Mouse (Mus musculus): ENCODE data around the gene Acp7. TPM values are rescaled to one million over a fixed set of nuclear protein-coding genes. Genes with fewer than 3 reads are reported as not detected.

Acp7 gene
- polyA plus RNA-seq, 1 experiment: 11.7 TPM

GRCm38 (mm10) chr7:28584468-28584867 lies 46.7 kb downstream of the Acp7 start:
- Histone ChIP-seq H3K27ac (ENCODE audit: control insufficient read depth, insufficient read depth, low read depth, low read length) (no peak overlapping the region), H3K36me3 (ENCODE audit: control insufficient read depth, insufficient read depth, low read length) (no peaks in the 10 kb centered on the region), H3K4me1 (ENCODE audit: control insufficient read depth, insufficient read depth, low read length) (no peaks in the 10 kb centered on the region; the same call in 1 of the 2 replicates), H3K27me3 (ENCODE audit: control insufficient read depth, insufficient read depth, low read length) (no peaks in the 10 kb centered on the region), H3K4me3 (ENCODE audit: control insufficient read depth, low read depth, low read length) (no peak overlapping the region)
- no peak for TF ChIP-seq CTCF (IDR thresholded peaks at IDR 0.05; ENCODE audit: control insufficient read depth, insufficient read depth, insufficient replicate concordance, low read depth, low read length)
- TF ChIP-seq POLR2A (IDR thresholded peaks at IDR 0.05; ENCODE audit: control insufficient read depth, low read depth, low read length): no peak

GRCm38 (mm10) chr7:28583570-28584344 lies 47.4 kb downstream of the Acp7 start:
- H3K36me3 ChIP-seq (ENCODE audit: control insufficient read depth, insufficient read depth, low read length): no peaks in the 10 kb centered on the region
- no peaks in the 10 kb centered on the region for H3K27me3 ChIP-seq (ENCODE audit: control insufficient read depth, insufficient read depth, low read length)
- H3K4me3 ChIP-seq (ENCODE audit: control insufficient read depth, low read depth, low read length): no peak overlapping the region
- no peak overlapping the region for H3K27ac ChIP-seq (ENCODE audit: control insufficient read depth, insufficient read depth, low read depth, low read length)
- no peaks in the 10 kb centered on the region; the same call in 1 of the 2 replicates for H3K4me1 ChIP-seq (ENCODE audit: control insufficient read depth, insufficient read depth, low read length)
- TF ChIP-seq POLR2A (IDR thresholded peaks at IDR 0.05; ENCODE audit: control insufficient read depth, low read depth, low read length): no peak
- no peak for TF ChIP-seq CTCF (IDR thresholded peaks at IDR 0.05; ENCODE audit: control insufficient read depth, insufficient read depth, insufficient replicate concordance, low read depth, low read length)

- TF ChIP-seq POLR2A (IDR thresholded peaks at IDR 0.05; ENCODE audit: control insufficient read depth, low read depth, low read length) (no peak), CTCF (IDR thresholded peaks at IDR 0.05; ENCODE audit: control insufficient read depth, insufficient read depth, insufficient replicate concordance, low read depth, low read length) (no peak)
- no peaks in the 10 kb centered on the region; the same call in 1 of the 2 replicates for H3K4me1 ChIP-seq (ENCODE audit: control insufficient read depth, insufficient read depth, low read length)
- no peaks in the 10 kb centered on the region for H3K36me3 ChIP-seq (ENCODE audit: control insufficient read depth, insufficient read depth, low read length)
- H3K27me3 ChIP-seq (ENCODE audit: control insufficient read depth, insufficient read depth, low read length): no peaks in the 10 kb centered on the region
- H3K27ac ChIP-seq (ENCODE audit: control insufficient read depth, insufficient read depth, low read depth, low read length): no peak overlapping the region
- H3K4me3 ChIP-seq (ENCODE audit: control insufficient read depth, low read depth, low read length): no peak overlapping the region
These were observed 48.3 kb downstream of the Acp7 start for GRCm38 (mm10) chr7:28582841-28583240.

GRCm38 (mm10) chr7:28581721-28582120 lies 49.4 kb downstream of the Acp7 start:
- Histone ChIP-seq H3K27ac (ENCODE audit: control insufficient read depth, insufficient read depth, low read depth, low read length) (no peak overlapping the region), H3K4me3 (ENCODE audit: control insufficient read depth, low read depth, low read length) (no peak overlapping the region), H3K36me3 (ENCODE audit: control insufficient read depth, insufficient read depth, low read length) (no peaks in the 10 kb centered on the region), H3K27me3 (ENCODE audit: control insufficient read depth, insufficient read depth, low read length) (no peaks in the 10 kb centered on the region), H3K4me1 (ENCODE audit: control insufficient read depth, insufficient read depth, low read length) (no peaks in the 10 kb centered on the region; the same call in 1 of the 2 replicates)
- TF ChIP-seq CTCF (IDR thresholded peaks at IDR 0.05; ENCODE audit: control insufficient read depth, insufficient read depth, insufficient replicate concordance, low read depth, low read length) (no peak), POLR2A (IDR thresholded peaks at IDR 0.05; ENCODE audit: control insufficient read depth, low read depth, low read length) (no peak)

GRCm38 (mm10) chr7:28579826-28580225 lies 51.3 kb downstream of the Acp7 start:
- Histone ChIP-seq H3K27me3 (ENCODE audit: control insufficient read depth, insufficient read depth, low read length) (no peaks in the 10 kb centered on the region), H3K27ac (ENCODE audit: control insufficient read depth, insufficient read depth, low read depth, low read length) (no peak overlapping the region), H3K36me3 (ENCODE audit: control insufficient read depth, insufficient read depth, low read length) (no peaks in the 10 kb centered on the region), H3K4me3 (ENCODE audit: control insufficient read depth, low read depth, low read length) (no peak overlapping the region), H3K4me1 (ENCODE audit: control insufficient read depth, insufficient read depth, low read length) (no peaks in the 10 kb centered on the region; the same call in 1 of the 2 replicates)
- TF ChIP-seq CTCF (IDR thresholded peaks at IDR 0.05; ENCODE audit: control insufficient read depth, insufficient read depth, insufficient replicate concordance, low read depth, low read length): no peak
- no peak for TF ChIP-seq POLR2A (IDR thresholded peaks at IDR 0.05; ENCODE audit: control insufficient read depth, low read depth, low read length)

GRCm38 (mm10) chr7:28578543-28579053 lies 52.5 kb downstream of the Acp7 start:
- H3K4me1 ChIP-seq (ENCODE audit: control insufficient read depth, insufficient read depth, low read length): no peaks in the 10 kb centered on the region
- H3K36me3 ChIP-seq (ENCODE audit: control insufficient read depth, insufficient read depth, low read length): no peaks in the 10 kb centered on the region
- H3K27me3 ChIP-seq (ENCODE audit: control insufficient read depth, insufficient read depth, low read length): no peaks in the 10 kb centered on the region
- no peak overlapping the region for H3K27ac ChIP-seq (ENCODE audit: control insufficient read depth, insufficient read depth, low read depth, low read length)
- no peak overlapping the region for H3K4me3 ChIP-seq (ENCODE audit: control insufficient read depth, low read depth, low read length)
- TF ChIP-seq CTCF (IDR thresholded peaks at IDR 0.05; ENCODE audit: control insufficient read depth, insufficient read depth, insufficient replicate concordance, low read depth, low read length) (no peak), POLR2A (IDR thresholded peaks at IDR 0.05; ENCODE audit: control insufficient read depth, low read depth, low read length) (no peak)

- H3K36me3 ChIP-seq (ENCODE audit: control insufficient read depth, insufficient read depth, low read length): no peaks in the 10 kb centered on the region
- H3K4me1 ChIP-seq (ENCODE audit: control insufficient read depth, insufficient read depth, low read length): no peaks in the 10 kb centered on the region
- H3K4me3 ChIP-seq (ENCODE audit: control insufficient read depth, low read depth, low read length): no peak overlapping the region
- no peak for TF ChIP-seq POLR2A (IDR thresholded peaks at IDR 0.05; ENCODE audit: control insufficient read depth, low read depth, low read length)
- TF ChIP-seq CTCF (IDR thresholded peaks at IDR 0.05; ENCODE audit: control insufficient read depth, insufficient read depth, insufficient replicate concordance, low read depth, low read length): no peak
- H3K27me3 ChIP-seq (ENCODE audit: control insufficient read depth, insufficient read depth, low read length): no peaks in the 10 kb centered on the region
- H3K27ac ChIP-seq (ENCODE audit: control insufficient read depth, insufficient read depth, low read depth, low read length): no peak overlapping the region
These were observed 53.1 kb downstream of the Acp7 start for GRCm38 (mm10) chr7:28577826-28578542.

Data from testis, adult 2 months (tissue).